Mouse (Mus musculus): ENCODE measurements around the gene Krt87. TPM values are rescaled to one million over a fixed set of nuclear protein-coding genes. Genes with fewer than 3 reads are reported as not detected.
A peak's percentile ranks its signal among the peaks of the same experiment; 100 is the strongest.

Krt87 gene
- total RNA-seq, 1 experiment from 2014 or later: not detected

DNA sequence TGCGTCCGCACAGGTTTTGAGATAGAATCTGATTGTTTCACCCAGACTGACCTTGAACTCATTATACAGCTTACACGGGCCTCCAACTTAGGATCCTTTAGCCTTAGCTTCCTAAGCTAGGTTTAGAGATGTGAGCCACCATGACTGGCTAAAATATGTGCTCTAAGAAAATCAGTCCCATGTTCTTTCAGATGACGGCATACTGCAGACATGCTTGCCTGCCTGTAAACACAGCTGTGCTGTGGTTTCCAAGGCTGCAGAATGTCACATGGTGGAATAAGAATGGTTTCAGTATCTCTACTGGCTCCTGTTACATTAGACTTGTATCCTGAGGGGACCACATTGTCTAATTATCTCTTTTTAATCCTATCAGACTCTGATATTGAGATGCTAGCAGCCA, 19.7 kb downstream of the Krt87 start:
- DNase-seq: no peak

DNA sequence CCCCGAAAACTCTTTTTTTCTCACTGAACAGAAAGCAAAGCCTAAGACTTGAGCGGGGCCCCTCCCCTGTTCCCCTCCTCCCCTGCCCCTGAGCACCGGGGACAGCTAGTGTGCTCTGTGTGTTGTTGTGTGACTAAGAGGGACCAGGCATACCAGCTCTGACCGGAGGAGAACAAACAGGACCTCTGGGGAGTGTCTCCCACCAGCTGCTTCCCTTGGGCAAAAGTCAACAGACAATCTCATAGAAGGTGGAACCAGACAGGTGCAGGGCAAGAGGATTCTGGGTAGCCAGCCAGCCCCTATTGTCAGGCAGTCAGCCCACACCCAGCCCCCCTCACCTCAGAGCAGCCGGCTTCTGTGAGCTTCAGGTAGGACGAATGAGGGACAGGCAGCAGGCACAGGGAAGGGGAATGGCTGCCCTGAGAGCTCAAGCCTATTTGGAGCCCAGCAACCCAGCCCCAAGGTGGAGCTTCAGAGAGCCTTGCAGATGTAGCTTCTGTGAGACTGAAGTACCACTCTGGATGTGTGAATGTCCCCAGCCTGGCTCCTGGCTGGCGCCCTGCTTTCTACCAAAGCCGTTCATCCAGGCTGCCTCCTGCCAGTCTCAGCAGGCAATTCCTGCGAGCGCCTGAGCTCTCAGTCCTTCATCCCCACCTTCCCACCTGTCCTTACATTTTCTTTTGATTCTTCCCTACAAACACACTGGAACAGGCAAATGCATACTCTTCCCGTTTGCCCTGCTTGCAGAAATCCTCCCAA, 23.6 kb downstream of the Krt87 start:
- DNase-seq: no peak

DNA sequence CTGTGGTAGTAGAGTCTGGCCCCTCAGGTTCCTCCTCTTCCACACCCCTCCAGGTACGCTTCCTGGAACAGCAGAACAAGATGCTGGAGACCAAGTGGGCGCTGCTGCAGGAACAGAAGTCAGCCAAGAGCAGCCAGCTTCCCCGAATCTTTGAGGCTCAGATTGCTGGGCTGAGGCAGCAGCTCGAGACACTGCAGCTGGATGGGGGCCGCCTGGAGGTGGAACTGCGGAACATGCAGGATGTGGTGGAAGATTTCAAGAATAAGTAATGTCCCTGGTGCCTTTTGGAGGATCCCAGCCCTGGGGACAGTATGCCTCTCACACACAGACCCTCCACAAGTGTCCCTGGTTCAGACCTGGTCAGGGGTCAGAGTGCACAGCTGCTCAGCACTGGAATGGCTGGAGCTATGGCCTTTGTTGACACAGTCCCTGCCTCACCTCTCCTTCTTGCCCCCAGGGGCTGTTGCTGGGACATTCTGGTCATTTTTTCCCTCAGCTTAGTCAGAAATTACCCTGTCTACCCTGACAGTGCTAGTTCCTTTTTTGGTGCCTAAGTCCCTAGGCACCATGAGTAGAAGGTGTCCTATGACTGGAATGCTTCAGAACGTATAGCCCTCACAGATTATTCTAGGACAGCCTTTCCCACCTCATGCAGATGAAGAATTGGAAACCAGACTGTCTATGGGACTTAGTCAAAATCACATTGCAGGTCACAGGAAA, 24.5 kb downstream of the Krt87 start:
- DNase-seq: no peak

DNA sequence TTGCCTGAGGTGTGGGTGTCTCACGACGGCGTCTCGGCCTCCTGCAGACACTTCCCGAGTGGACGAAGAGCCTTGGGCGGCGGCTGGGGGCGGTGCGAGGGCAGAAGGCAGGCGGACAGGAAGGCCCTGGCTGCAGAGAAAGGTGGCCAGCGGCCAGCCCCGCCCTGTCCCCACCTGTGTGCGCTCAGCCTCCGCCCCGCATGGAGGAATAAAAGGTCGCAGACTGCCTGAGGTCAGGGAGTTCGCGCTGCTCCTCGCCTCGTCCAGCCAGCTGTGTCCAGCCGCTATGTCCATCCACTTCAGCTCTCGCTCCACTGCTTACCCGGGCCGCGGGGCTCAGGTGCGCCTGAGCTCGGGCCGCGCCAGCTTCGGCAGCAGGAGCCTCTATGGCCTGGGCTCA, 26.4 kb downstream of the Krt87 start:
- DNase-seq: no peak

DNA sequence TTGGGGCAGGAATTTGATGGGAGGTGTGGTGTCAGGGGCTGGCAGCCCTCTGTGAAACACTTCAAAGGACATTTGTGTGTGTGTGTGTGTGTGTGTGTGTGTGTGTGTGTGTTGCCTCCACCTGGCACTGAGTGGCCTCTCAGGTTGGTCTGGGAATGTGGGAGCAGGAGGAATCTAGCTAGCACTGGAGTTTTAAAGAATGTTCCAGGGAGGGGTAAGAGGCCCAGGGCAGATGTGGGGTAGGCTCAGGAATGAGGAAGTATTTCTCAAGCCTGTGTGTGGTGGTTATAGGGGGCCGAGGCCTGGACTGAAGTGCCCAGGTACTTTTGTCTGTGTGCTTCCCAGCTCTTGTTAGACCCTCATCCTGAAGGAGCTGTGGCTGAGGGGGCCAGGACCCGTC, 27.8 kb downstream of the Krt87 start, which contains the start of gene Krt7:
Gene Krt7 (plus strand): TSS at position 269 of the 400 bp plus-strand sequence.
- no peak for DNase-seq

DNA sequence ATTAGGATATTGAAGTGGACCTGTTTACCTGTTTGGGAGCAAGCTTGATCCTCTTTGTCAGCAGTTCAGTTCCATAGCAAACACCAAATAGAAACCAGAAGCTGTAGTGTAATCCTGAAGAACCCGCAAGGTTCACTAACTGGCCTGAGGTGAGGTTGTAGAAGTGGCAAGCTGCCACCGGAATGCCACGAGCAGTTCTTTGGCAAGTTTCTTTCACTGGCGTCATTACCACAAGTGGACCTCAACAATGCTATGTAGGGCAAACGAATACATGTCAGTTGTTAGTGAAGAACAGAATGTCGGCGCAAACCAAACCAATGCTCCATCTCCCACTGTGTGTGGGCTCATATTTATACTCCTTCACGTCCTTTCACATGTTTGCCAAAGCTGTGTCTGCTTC, 40.3 kb downstream of the Krt87 start:
- no peak for DNase-seq

DNA sequence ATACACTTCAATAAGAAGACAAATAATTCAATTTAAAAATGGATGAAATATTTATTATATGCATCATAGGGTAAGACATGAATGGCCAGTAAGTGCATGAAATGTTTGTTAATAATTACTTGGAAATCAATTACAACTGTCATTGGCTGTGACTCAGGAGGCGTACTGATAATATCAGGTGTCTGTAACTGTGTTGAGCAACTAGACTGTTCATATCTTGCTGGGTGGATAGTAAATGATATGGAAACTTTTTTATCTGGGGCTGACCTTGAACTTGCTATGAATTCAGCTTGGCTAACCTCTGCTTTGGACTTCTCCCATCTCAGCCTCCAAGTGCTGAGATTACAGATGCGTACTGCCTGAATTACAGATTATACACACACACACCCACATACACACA, 40.9 kb downstream of the Krt87 start:
- no peak for DNase-seq

DNA sequence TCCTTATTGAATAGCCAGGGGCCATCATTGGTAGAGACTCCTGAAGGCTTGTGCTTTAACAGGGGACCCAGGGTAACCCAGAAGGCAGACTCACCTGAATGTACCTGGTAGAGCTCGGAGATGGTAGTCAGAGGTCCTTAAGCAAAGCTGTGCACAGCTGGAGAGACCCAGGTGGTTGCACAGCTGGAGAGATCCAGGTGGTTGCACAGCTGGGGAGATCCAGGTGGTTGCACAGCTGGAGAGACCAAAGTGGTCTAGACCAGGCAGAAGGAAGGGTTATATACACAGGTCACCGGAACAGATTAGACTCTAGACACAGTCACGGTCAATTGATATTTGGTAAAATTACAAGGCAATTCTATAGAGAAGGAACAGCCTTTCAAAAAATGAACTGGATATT, 41.7 kb downstream of the Krt87 start:
- no peak for DNase-seq

DNA sequence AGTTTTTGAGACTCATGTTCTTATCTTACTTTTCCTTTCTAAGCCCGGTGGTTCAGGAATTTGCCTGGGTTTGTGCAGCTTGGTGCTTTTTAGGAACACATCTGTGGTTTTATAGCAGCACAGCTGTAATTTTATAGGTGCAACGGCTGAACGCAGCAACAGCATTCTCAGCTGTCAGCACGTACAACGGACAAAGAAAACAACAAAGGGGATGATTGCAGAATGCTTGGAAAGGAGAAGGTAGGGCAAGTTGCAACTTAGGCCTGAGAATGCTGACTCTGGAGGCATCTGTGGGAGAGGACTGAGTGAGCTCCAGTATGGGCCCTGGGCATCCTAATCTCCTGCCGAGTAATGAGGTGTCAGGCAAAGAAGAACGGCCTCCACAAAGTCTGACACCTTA, 42.1 kb downstream of the Krt87 start:
- DNase-seq: no peak

DNA sequence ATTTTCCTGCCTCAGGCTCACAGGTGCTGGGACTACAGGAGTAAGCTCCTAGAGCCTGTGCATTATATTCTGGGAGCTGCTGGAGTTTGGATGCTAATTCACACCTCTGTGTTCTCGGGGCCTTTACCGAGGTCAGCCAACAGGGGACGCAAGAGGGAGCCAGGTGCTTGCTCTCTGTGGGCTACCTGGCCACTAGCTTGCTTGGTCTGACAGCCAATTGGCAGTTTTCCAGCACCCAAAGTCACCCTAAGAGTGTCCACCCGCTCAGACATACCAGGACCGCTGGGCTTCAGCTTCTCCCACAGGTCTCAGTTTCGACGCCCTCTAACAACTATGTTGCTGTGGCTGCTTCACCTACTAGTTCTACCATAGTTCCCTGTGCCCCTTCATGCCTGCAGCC, 43.7 kb downstream of the Krt87 start:
- DNase-seq: no peak

DNA sequence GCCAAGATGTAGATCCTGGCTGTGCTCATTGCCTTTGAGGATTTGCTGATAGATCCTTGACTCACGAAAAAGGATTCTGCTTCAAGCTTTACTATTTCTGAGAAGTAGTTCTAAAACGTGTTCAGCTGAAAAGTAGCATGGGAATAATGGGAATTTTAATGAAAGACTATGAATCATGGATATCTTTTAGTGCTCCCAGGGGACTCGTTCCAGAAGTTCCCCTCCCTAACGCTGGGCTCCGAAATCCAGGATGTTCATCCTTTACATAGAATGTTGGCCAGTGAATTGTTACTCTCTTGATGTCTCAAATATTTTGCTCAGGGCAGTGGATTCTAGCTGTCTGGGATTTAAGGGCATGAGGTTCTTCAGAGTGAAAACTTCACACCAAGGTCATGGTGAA, 46.4 kb downstream of the Krt87 start:
- DNase-seq: no peak

DNA sequence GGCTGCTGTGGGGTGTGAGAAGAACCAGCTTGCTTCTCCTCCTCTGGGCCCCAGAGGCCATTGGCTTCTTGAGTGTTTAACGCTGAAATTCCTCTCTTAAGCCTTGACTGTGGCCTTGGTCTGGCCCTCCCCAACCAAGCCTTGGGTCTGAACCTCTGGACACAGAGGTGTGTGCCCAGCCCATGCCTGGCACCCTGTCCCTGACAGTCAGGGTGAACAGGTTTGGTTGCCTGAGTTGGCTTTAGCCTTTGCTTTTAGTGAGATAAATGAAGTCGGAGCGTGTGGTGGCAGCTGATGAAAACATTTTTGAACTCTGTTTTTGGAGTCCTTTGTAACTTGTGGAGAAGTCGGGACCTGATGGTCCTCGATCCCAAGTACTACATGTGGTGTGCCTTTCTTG, 48.4 kb downstream of the Krt87 start:
- no peak for DNase-seq

DNA sequence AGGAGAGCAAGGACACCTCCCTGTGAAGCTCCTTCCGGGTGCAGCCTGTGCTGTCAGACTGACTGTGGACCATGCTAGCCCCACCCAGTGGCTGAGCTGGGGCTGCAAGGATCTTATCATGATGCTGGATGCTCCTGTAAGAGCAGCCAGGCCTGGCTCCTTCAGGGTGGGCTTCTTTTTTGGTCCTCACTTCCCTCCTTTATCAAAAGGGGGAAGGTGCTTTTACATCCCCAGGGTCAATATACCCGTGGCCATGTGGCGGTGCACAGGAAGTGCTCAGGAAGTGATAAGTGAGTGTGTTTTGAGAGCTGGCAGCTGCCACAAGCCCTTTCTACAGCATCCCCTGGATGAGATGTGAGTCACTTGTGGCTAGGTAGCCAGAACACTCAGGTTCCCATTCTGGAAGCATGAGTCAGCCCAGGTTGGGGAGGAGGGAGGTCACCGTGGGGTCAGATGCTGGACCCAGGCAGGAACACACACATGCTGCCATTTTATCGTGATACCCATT, 50.5 kb downstream of the Krt87 start:
- DNase-seq: peak; percentile 38

DNA sequence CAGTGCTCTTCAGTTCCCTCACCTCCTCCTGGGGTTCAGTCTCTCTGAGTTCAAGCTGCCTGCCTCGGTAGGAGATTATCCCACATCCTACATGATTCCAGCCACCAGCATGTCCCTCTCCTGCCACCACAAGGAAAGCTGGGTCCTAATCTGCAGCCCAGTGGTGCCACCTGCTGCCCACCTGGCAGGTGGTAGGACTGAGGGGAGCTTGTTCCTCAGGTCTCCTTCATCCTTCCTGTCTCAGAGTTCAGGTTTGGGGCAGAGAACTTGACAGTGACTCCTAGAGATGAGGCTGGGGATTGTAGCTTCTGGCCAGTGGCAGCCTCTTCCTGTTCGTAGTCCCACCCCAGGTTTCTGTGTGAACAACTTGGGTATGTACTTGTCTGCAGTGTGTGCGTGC, 51.4 kb downstream of the Krt87 start:
- no peak for DNase-seq

DNA sequence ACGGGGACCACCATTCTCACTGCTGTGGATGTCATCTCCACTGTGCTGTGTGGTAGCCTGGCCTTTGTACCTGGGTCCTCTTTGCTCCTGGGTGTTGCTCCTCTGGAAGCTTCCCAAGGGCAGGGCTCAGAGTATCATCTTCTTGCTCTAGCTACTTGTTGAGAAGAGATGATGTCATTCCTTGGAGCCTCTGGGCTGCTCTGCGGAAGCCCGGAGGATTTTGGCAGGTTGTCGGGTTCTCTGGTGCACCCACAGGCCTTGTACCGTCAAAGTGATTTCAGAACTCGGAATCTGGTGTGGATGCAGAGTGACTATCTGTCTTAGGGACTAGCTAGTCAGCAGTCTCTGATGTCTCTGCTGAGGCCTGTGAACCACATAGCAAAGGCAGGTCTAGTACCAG, 53.5 kb downstream of the Krt87 start:
- no peak for DNase-seq

DNA sequence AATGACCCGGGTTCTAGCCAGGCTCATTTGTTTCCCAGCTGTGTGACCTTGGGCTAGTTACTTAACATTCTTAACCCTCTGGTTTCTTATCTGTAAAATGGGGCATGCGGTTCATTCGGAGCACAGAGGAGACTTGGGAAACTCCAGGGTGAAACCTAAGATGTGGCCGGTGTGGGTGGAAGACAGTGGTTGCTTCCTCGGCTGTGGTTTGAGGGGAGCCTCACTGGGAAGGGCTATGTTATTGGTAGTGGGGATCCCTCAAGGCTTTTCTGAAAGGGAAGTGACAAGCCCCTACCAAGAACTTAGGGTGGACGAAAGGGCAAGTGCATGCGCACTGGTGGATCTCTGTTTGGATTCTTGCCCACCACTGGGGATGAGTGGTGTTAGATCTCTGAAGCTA, 54.0 kb downstream of the Krt87 start:
- no peak for DNase-seq

DNA sequence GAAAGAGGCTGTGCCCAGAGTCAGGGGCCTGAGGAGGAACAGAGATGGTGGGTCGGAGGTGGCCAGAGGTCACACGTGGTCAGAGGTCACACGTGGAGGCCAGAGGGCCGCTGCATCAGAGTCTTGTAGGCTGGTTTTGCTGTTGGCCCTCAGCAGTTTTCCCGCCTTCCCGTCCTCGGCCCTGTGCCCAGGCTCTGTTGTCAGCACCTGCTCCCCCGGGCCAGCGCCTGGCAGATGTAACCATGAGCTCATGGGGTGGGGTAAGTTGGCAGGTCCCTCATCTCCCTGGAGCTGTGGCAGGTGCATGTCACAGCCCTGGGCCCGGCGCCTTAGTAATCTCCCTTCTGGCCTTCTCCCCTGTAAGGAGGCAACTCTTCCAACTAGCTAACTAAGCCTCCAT, 55.8 kb downstream of the Krt87 start:
- no peak for DNase-seq

DNA sequence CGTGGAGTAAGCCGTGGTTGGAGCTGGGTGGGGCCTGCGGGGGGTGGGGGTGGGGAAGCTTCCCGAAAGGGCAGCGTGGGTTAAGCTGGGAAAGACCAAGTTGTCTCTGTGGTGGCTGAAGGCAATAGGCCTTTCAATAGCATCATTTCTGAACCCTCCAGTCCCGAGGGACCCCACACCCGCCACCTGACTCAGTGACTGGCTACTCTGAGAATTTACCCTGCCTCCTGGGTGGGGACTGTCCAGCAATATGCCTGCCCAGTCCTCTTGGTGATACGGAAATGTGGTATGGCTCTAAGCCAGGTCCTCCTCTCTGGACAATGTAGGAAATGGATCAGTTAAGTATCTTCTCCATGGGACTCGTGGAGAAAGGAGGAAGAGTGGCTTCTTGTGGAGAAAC, 56.8 kb downstream of the Krt87 start:
- peak; percentile 53 for DNase-seq

Other genes starting within 250 kb of the Krt87 start
- gene Grasp, start 214.6 kb downstream of the Krt87 start, total RNA-seq (2021): 20.7 and 29.7 TPM in 2 replicates
- 357 and 680 TPM in 2 replicates for gene Nr4a1, start 184.5 kb downstream of the Krt87 start, total RNA-seq (2021)
- gene Atg101, start 154.5 kb downstream of the Krt87 start, total RNA-seq (2021): 64.4 and 97.1 TPM in 2 replicates
- 2.1 and 2.4 TPM in 2 replicates for gene 6030408B16Rik, start 145.6 kb downstream of the Krt87 start, total RNA-seq (2021)
- 0.74 and 1.1 TPM in 2 replicates for gene Krt80, start 68.6 kb downstream of the Krt87 start, total RNA-seq (2021)
- gene Krt7, start 27.8 kb downstream of the Krt87 start, total RNA-seq (2021): 1.4 and 2.3 TPM in 2 replicates
- not detected in 2 replicates for gene Krt88, start 8.9 kb upstream of the Krt87 start, total RNA-seq (2021)
- gene Krt81, start 24.9 kb upstream of the Krt87 start, total RNA-seq (2021): not detected in 2 replicates
- not detected in 2 replicates for gene Krt86, start 34.7 kb upstream of the Krt87 start, total RNA-seq (2021)
- not detected in 2 replicates for gene Krt83, start 52.7 kb upstream of the Krt87 start, total RNA-seq (2021)
- gene Gm49425, start 78.5 kb upstream of the Krt87 start, total RNA-seq (2021): not detected in 2 replicates
- not detected in 2 replicates for gene Krt84, start 94.0 kb upstream of the Krt87 start, total RNA-seq (2021)
- not detected in 2 replicates for gene Krt82, start 111.9 kb upstream of the Krt87 start, total RNA-seq (2021)
- not detected in 2 replicates for gene Krt90, start 124.1 kb upstream of the Krt87 start, total RNA-seq (2021)
- not detected in 2 replicates for gene Krt75, start 135.1 kb upstream of the Krt87 start, total RNA-seq (2021)
- gene Gm5414, start 189.4 kb upstream of the Krt87 start, total RNA-seq (2021): not detected in 2 replicates
- not detected in 2 replicates for gene Gm5478, start 208.6 kb upstream of the Krt87 start, total RNA-seq (2021)
- gene Krt6b, start 241.5 kb upstream of the Krt87 start, total RNA-seq (2021): not detected in 2 replicates

All from adrenal gland, postnatal 14 days (tissue).